Mouse (Mus musculus) liver, embryonic 13.5 days (tissue): ENCODE results near the gene Snx11. TPM values are rescaled to one million over a fixed set of nuclear protein-coding genes. Genes with fewer than 3 reads are reported as not detected.

Experiments
- ATAC-seq: fragments of 200-750 bp; cut with Nextera tagmentation; 2 replicates; pipeline ENCODE4 v1.8.0; 2017; ENCODE audit warnings: low read depth, mild to moderate bottlenecking, moderate number of reproducible peaks, moderate library complexity
- DNase-seq: peaks from one replicate; pipeline ENCODE4 v3.0.0; 2022
- H3K27ac ChIP-seq: fragments of 300-500 bp; sonication (generic); 2 replicates; pipeline ENCODE4 v1.5.1; 2015; ENCODE audit warnings: moderate library complexity, mild to moderate bottlenecking, inconsistent platforms
- H3K27me3 ChIP-seq: fragments of 300-500 bp; sonication (generic); 2 replicates; pipeline ENCODE4 v1.6.1; 2015; ENCODE audit warnings: mild to moderate bottlenecking, inconsistent platforms
- H3K36me3 ChIP-seq: fragments of 300-500 bp; sonication (generic); 2 replicates; pipeline ENCODE4 v1.6.1; 2015; ENCODE audit warnings: mild to moderate bottlenecking, inconsistent platforms
- H3K4me1 ChIP-seq: fragments of 300-500 bp; sonication (generic); replicated peaks from 2 replicates; pipeline ENCODE4 v1.6.1; 2015; ENCODE audit warnings: inconsistent platforms
- H3K4me2 ChIP-seq: fragments of 300-500 bp; sonication (generic); 2 replicates; pipeline ENCODE4 v1.6.1; 2015; ENCODE audit warnings: inconsistent platforms, mild to moderate bottlenecking, moderate library complexity
- H3K4me3 ChIP-seq: fragments of 300-500 bp; sonication (generic); replicated peaks from 2 replicates; pipeline ENCODE4 v1.5.1; 2015; ENCODE audit warnings: mild to moderate bottlenecking, inconsistent platforms
- H3K9ac ChIP-seq: fragments of 300-500 bp; sonication (generic); 2 replicates; pipeline ENCODE4 v1.6.1; 2015; ENCODE audit warnings: mild to moderate bottlenecking, inconsistent platforms
- H3K9me3 ChIP-seq: fragments of 300-500 bp; sonication (generic); replicated peaks from 2 replicates; pipeline ENCODE4 v1.6.1; 2016; ENCODE audit warnings: inconsistent platforms
- WGBS: fragments of 180-500 bp; shearing (Covaris S2); methylation state at CpG from one replicate; pipeline ENCODE4 v1.1.7; 2015; ENCODE audit not compliant: insufficient replicate concordance; 5-methylcytosine and 5-hydroxymethylcytosine counted together
- polyA plus RNA-seq: library from polyadenylated mRNA; unstranded; fragments of >200 nt; fragmentation: Nextera tagmentation; extraction: Ambion mirVana; gene quantifications from 2 replicates; pipeline ENCODE4 v1.2.1, GENCODE M21; 2015

Gene Snx11
- polyA plus RNA-seq, 1 experiment from 2014 or later = 9.7 TPM

GRCm38 (mm10) chr11:96732657-96733056 lies 44.7 kb downstream of the Snx11 start:
- Histone ChIP-seq H3K4me3 (no peak overlapping the region), H3K4me2 (no peak overlapping the region), H3K9me3 (no peaks in the 10 kb centered on the region), H3K9ac (no peak overlapping the region), H3K27ac (no peak overlapping the region), H3K36me3 (no peaks in the 10 kb centered on the region), H3K4me1 (no peaks in the 10 kb centered on the region), H3K27me3 (peaks cover 15% of the 10 kb centered on the region)
- WGBS = 58% methylated on average over 4 of the region's 4 CpGs
- ATAC-seq (no peak), DNase-seq (no peak)

GRCm38 (mm10) chr11:96730327-96730726 lies 47.0 kb downstream of the Snx11 start:
- WGBS = 64% methylated on average over 5 of the region's 5 CpGs
- Histone ChIP-seq H3K27ac (no peak overlapping the region), H3K4me3 (no peak overlapping the region), H3K36me3 (no peaks in the 10 kb centered on the region), H3K27me3 (no peaks in the 10 kb centered on the region), H3K9ac (no peak overlapping the region), H3K4me1 (no peaks in the 10 kb centered on the region), H3K9me3 (no peaks in the 10 kb centered on the region), H3K4me2 (no peak overlapping the region)
- DNase-seq = no peak
- ATAC-seq = no peak

GRCm38 (mm10) chr11:96729462-96729861 lies 47.9 kb downstream of the Snx11 start:
- DNase-seq = no peak
- H3K27me3 ChIP-seq = no peaks in the 10 kb centered on the region
- H3K36me3 ChIP-seq = no peaks in the 10 kb centered on the region
- H3K27ac ChIP-seq = no peak overlapping the region
- H3K4me2 ChIP-seq = no peak overlapping the region
- H3K9ac ChIP-seq = no peak overlapping the region
- H3K4me3 ChIP-seq = no peak overlapping the region
- no peaks in the 10 kb centered on the region for H3K9me3 ChIP-seq
- H3K4me1 ChIP-seq = no peaks in the 10 kb centered on the region
- no peak for ATAC-seq
- 40% methylated on average over 9 of the region's 9 CpGs for WGBS

- H3K27ac ChIP-seq = no peak overlapping the region
- H3K9ac ChIP-seq = no peak overlapping the region
- H3K4me3 ChIP-seq = no peak overlapping the region
- H3K4me2 ChIP-seq = no peak overlapping the region
- no peak for DNase-seq
- no peaks in the 10 kb centered on the region for H3K4me1 ChIP-seq
- no peaks in the 10 kb centered on the region for H3K27me3 ChIP-seq
- WGBS = 62% methylated on average over 2 of the region's 2 CpGs
- ATAC-seq = no peak
- no peaks in the 10 kb centered on the region for H3K36me3 ChIP-seq
- H3K9me3 ChIP-seq = no peaks in the 10 kb centered on the region
Measured at GRCm38 (mm10) chr11:96728577-96728976, 48.8 kb downstream of the Snx11 start.

- ATAC-seq = no peak
- WGBS = 51% methylated on average over 1 of the region's 1 CpGs
- Histone ChIP-seq H3K9ac (no peak overlapping the region), H3K27ac (no peak overlapping the region), H3K4me3 (no peak overlapping the region), H3K36me3 (no peaks in the 10 kb centered on the region), H3K9me3 (no peaks in the 10 kb centered on the region), H3K4me1 (no peaks in the 10 kb centered on the region), H3K27me3 (no peaks in the 10 kb centered on the region), H3K4me2 (no peak overlapping the region)
- no peak for DNase-seq
Measured at GRCm38 (mm10) chr11:96725833-96726232, 51.5 kb downstream of the Snx11 start.

GRCm38 (mm10) chr11:96718609-96719008 lies 58.8 kb downstream of the Snx11 start:
- Histone ChIP-seq H3K4me2 (no peak overlapping the region), H3K36me3 (no peaks in the 10 kb centered on the region), H3K4me1 (no peaks in the 10 kb centered on the region), H3K4me3 (no peak overlapping the region), H3K27ac (no peak overlapping the region), H3K27me3 (no peaks in the 10 kb centered on the region), H3K9ac (no peak overlapping the region), H3K9me3 (no peaks in the 10 kb centered on the region)
- DNase-seq (no peak), ATAC-seq (no peak)
- WGBS = 52% methylated on average over 7 of the region's 7 CpGs

Other genes starting within 250 kb of the Snx11 start
- 47.5 and 51.9 TPM in 2 replicates for gene Cbx1, start 11.6 kb upstream of the Snx11 start, polyA plus RNA-seq
- gene Nfe2l1, start 52.4 kb upstream of the Snx11 start, polyA plus RNA-seq = 19.2 and 20.2 TPM in 2 replicates
- gene Copz2, start 72.3 kb upstream of the Snx11 start, polyA plus RNA-seq = 19.7 and 20.0 TPM in 2 replicates
- 39.6 and 44.4 TPM in 2 replicates for gene Cdk5rap3, start 138.9 kb upstream of the Snx11 start, polyA plus RNA-seq
- 4.4 and 5.2 TPM in 2 replicates for gene Prr15l, start 150.5 kb upstream of the Snx11 start, polyA plus RNA-seq
- gene Pnpo, start 166.4 kb upstream of the Snx11 start, polyA plus RNA-seq = 652 and 660 TPM in 2 replicates
- 13.0 and 15.3 TPM in 2 replicates for gene Sp2, start 205.4 kb upstream of the Snx11 start, polyA plus RNA-seq
- 0.05 and 0.08 TPM in 2 replicates for gene Sp6, start 235.8 kb upstream of the Snx11 start, polyA plus RNA-seq